In the genomic region with DNA sequence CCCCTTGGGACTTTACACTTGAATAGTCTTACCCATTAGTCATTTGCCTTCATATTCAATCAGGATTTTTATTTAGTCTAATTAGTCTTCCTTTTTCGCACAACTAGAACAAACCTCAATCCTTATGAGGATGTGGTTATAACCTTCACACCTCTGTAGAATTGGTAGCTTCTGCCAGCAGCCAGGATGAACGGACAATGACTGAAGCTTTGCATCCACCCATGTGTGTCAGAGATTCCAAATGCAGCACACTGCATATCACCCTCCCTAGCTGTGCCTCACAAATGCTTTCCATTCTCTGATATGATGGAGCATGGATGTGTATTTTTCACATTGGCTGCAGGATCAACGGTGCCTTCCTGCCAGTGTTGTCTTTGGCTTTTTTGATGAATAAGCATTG, we compare ENCODE assay signal across 22 mouse cellular contexts.
A peak's percentile ranks its signal among the peaks of the same experiment; 100 is the strongest.
DNase-seq lines count a peak whose midpoint lies in the region; ATAC-seq and TF ChIP-seq lines count a peak whose summit lies in the region.
"Had no signal": no experiment of that assay in that cellular context is flagged by ENCODE, and none has a peak within 500 bp of the region (broad histone marks: within the 10 kb centered on the region; RNA-seq: fewer than 3 reads in every experiment).

No protein-coding gene starts in this region.

- CTCF ChIA-PET in Patski (lab: Charles Lee), result no interaction called here

- no peak overlapping the region for H3K9ac ChIP-seq in hindbrain, embryonic 16.5 days (ENCODE audit: low read depth, low read length)
- H3K9ac ChIP-seq: forebrain, embryonic 12.5 days; intestine, embryonic 15.5 days; stomach, embryonic 15.5 days had no signal

- no peaks in the 10 kb centered on the region for H3K4me1 ChIP-seq in megakaryocyte, embryonic 14.5 days
- H3K4me1 ChIP-seq in hindbrain, embryonic 16.5 days (ENCODE audit: control insufficient read depth, insufficient read depth, low read depth, low read length), result peaks cover 2% of the 10 kb centered on the region; the same call in 1 of the 2 replicates
- H3K4me1 ChIP-seq: intestine, embryonic 15.5 days; stomach, embryonic 15.5 days had no signal

- in situ Hi-C loops in Patski (cut with MboI; ENCODE audit: low pct_unique_long_range_greater_than_20kb), result no loop called here

- DNase-seq in Patski (ENCODE audit: low read depth, low spot score), result peak; percentile 1
- DNase-seq in retina, embryonic 14.5 days (ENCODE audit: low spot score), result peak; percentile 48
- DNase-seq in right cerebral cortex, postnatal 25 days, result no peak
- DNase-seq in layer of hippocampus, adult 9-10 months (ENCODE audit: low spot score), result no peak
- DNase-seq: adrenal gland, adult 2 months; B cell, adult 2 months; cerebellum, adult 9-10 months; gastrocnemius, postnatal 25 days; heart, adult 2 months; heart, postnatal 36 days; layer of hippocampus, postnatal 36 days; left cerebral cortex, postnatal 4 days; liver; thymus, adult 18-20 months; thymus, postnatal 4 days had no signal

- H3K27me3 ChIP-seq in megakaryocyte, embryonic 14.5 days (replicated peaks), result no peaks in the 10 kb centered on the region
- no peaks in the 10 kb centered on the region for H3K27me3 ChIP-seq in Patski
- H3K27me3 ChIP-seq in hindbrain, embryonic 16.5 days (replicated peaks; ENCODE audit: control insufficient read depth, insufficient read depth, low read length), result no peaks in the 10 kb centered on the region
- H3K27me3 ChIP-seq: forebrain, embryonic 12.5 days; intestine, embryonic 15.5 days; stomach, embryonic 15.5 days had no signal

- H3K36me3 ChIP-seq in megakaryocyte, embryonic 14.5 days (replicated peaks; ENCODE audit: low read length), result no peaks in the 10 kb centered on the region
- H3K36me3 ChIP-seq in hindbrain, embryonic 16.5 days (ENCODE audit: control insufficient read depth, insufficient read depth, low read length), result no peaks in the 10 kb centered on the region
- H3K36me3 ChIP-seq: forebrain, embryonic 12.5 days; intestine, embryonic 15.5 days; stomach, embryonic 15.5 days had no signal

- no peak overlapping the region for H3K27ac ChIP-seq in hindbrain, embryonic 16.5 days (ENCODE audit: low read depth, low read length)
- H3K27ac ChIP-seq: forebrain, embryonic 12.5 days; heart, adult 2 months; intestine, embryonic 15.5 days; stomach, embryonic 15.5 days had no signal

- H3K9me3 ChIP-seq in megakaryocyte, embryonic 14.5 days, result 0 out of 2 replicates have a peak, but pooled peaks cover 3% of the 10 kb centered on the region
- H3K9me3 ChIP-seq in hindbrain, embryonic 16.5 days (ENCODE audit: control insufficient read depth, low read length), result no peaks in the 10 kb centered on the region
- H3K9me3 ChIP-seq: forebrain, embryonic 12.5 days; intestine, embryonic 15.5 days; stomach, embryonic 15.5 days had no signal

- no peak for ATAC-seq in megakaryocyte, adult 5-6 weeks (ENCODE audit: poor library complexity, severe bottlenecking)
- ATAC-seq in Patski, result no peak
- ATAC-seq in hindbrain, embryonic 16.5 days, result peak; percentile 52; the same call in 1 of the 2 replicates
- ATAC-seq: intestine, embryonic 15.5 days; lung, postnatal 0 days had no signal

- peak overlapping the region; percentile 18 for H3K4me3 ChIP-seq in megakaryocyte, embryonic 14.5 days (replicated peaks)
- H3K4me3 ChIP-seq in hindbrain, embryonic 16.5 days (ENCODE audit: low read length), result no peak overlapping the region
- H3K4me3 ChIP-seq: forebrain, embryonic 12.5 days; heart, adult 2 months; intestine, embryonic 15.5 days; stomach, embryonic 15.5 days had no signal

- no peak for TF ChIP-seq CTCF in Patski (IDR thresholded peaks at IDR 0.05)

- 41% methylated on average over 3 of the region's 3 CpGs for WGBS in hindbrain, embryonic 16.5 days

- POLR2A ChIA-PET in Patski (lab: Charles Lee), result no interaction called here

- H3K4me2 ChIP-seq in hindbrain, embryonic 16.5 days (ENCODE audit: low read length), result no peak overlapping the region
- H3K4me2 ChIP-seq: forebrain, embryonic 12.5 days; intestine, embryonic 15.5 days; stomach, embryonic 15.5 days had no signal

Comparison
In these comparisons a context has a peak if more than half of its experiments do, and no peak if none do; other contexts are left out.
1. DNase-seq: peak in Patski (single experiment) and retina, embryonic 14.5 days (single experiment); none in right cerebral cortex, postnatal 25 days (single experiment) and layer of hippocampus, adult 9-10 months (single experiment).